Mouse (Mus musculus) stomach, embryonic 15.5 days (tissue): ENCODE data around the gene Gm28360. TPM values are rescaled to one million over a fixed set of nuclear protein-coding genes. Genes with fewer than 3 reads are reported as not detected.
"Not testable (repeated sequence)": the region's sequence is repeated elsewhere in the genome, so short reads cannot be mapped to it uniquely, and the experiment has no call there.

Experiments
- ATAC-seq: fragments of 200-750 bp; cut with Nextera tagmentation; 2 replicates; pipeline ENCODE4 v1.8.0; 2017; ENCODE audit warnings: low read depth, moderate number of reproducible peaks, moderate TSS enrichment; ENCODE audit not compliant: insufficient read depth, low FRiP score
- H3K27ac ChIP-seq: fragments of 300-500 bp; sonication (generic); 2 replicates; pipeline ENCODE4 v1.5.1; 2015; ENCODE audit warnings: mild to moderate bottlenecking, inconsistent platforms
- H3K27me3 ChIP-seq: fragments of 300-500 bp; sonication (generic); replicated peaks from 2 replicates; pipeline ENCODE4 v1.6.1; 2015; ENCODE audit warnings: inconsistent platforms
- H3K36me3 ChIP-seq: fragments of 300-500 bp; sonication (generic); 2 replicates; pipeline ENCODE4 v1.6.1; 2015; ENCODE audit warnings: inconsistent platforms
- H3K4me1 ChIP-seq: fragments of 300-500 bp; sonication (generic); 2 replicates; pipeline ENCODE4 v1.6.1; 2015; ENCODE audit warnings: inconsistent platforms
- H3K4me2 ChIP-seq: fragments of 300-500 bp; sonication (generic); 2 replicates; pipeline ENCODE4 v1.6.1; 2015; ENCODE audit warnings: mild to moderate bottlenecking, inconsistent platforms
- H3K4me3 ChIP-seq: fragments of 300-500 bp; sonication (generic); replicated peaks from 2 replicates; pipeline ENCODE4 v1.5.1; 2015; ENCODE audit warnings: inconsistent platforms
- H3K9ac ChIP-seq: fragments of 300-500 bp; sonication (generic); 2 replicates; pipeline ENCODE4 v1.6.1; 2015; ENCODE audit warnings: inconsistent platforms
- H3K9me3 ChIP-seq: fragments of 300-500 bp; sonication (generic); 2 replicates; pipeline ENCODE4 v1.6.1; 2016; ENCODE audit warnings: inconsistent platforms
- WGBS: fragments of 180-500 bp; shearing (Covaris S2); methylation state at CpG from one replicate; pipeline ENCODE4 v1.1.7; 2015; 5-methylcytosine and 5-hydroxymethylcytosine counted together
- polyA plus RNA-seq: library from polyadenylated mRNA; unstranded; fragments of >200 nt; fragmentation: Nextera tagmentation; extraction: Ambion mirVana; gene quantifications from 2 replicates; pipeline ENCODE4 v1.2.1, GENCODE M21; 2015

Gene Gm28360
- not detected in 2 replicates for polyA plus RNA-seq

DNA sequence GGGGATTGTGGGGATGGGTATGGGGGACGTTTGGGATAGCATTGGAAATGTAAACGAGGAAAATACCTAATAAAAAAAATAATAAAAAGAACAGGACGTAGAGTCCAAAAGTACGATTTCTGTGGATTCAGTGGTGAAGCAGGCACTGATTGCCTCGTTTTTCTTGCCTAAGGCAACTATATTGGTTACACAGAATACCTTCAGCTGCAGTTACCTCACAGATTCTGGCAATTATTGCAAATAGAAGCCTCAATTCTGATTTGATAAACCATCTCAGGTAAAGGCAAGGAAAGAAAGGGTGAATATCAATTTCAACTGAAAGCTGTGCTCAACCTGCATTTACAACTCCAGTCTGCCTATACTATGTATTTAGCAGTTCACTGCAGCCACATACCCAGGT, at the start of gene Gm28360:
Gm28360 (plus strand) TSS at position 301 of the 400 bp plus-strand sequence.
- not testable (repeated sequence) for H3K27ac ChIP-seq, H3K9me3 ChIP-seq, H3K9ac ChIP-seq, ATAC-seq, H3K36me3 ChIP-seq, H3K27me3 ChIP-seq, H3K4me3 ChIP-seq, H3K4me2 ChIP-seq, H3K4me1 ChIP-seq
- WGBS: 70% methylated on average over 5 of the region's 5 CpGs

DNA sequence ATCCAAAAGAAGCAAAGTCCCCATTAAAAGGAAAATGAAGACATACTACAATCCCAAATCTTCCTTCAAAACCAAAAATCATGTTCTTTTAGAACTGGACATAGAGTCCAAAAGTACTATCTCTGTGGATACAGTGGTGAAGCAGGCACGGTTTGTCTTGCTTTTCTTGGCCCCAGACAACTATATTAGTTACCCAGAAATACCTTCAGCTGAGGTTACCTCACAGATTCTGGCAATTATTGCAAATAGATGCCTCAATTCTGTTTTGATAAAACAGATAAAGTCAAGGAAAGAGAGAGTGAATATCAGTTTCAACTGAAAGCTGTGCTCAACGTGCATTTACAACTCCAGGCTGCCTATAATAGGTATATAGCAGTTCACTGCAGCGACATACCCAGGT, 49.0 kb upstream of the Gm28360 start, which contains the start of gene B020011L13Rik:
B020011L13Rik (plus strand) TSS at position 301 of the 400 bp plus-strand sequence.
- not testable (repeated sequence) for ATAC-seq, H3K4me1 ChIP-seq

GRCm38 (mm10) chr1:117816271-117816670, 13.6 kb upstream of the Gm28360 start:
- not testable (repeated sequence) for H3K9ac ChIP-seq, H3K27me3 ChIP-seq, H3K4me1 ChIP-seq, H3K27ac ChIP-seq, ATAC-seq, H3K9me3 ChIP-seq, H3K4me2 ChIP-seq, H3K36me3 ChIP-seq, H3K4me3 ChIP-seq

More for the DNA sequence above, 49.0 kb upstream of the Gm28360 start, which contains the start of gene B020011L13Rik:
- H3K4me2 ChIP-seq, H3K27me3 ChIP-seq, H3K27ac ChIP-seq, H3K9ac ChIP-seq, H3K4me3 ChIP-seq, H3K9me3 ChIP-seq, H3K36me3 ChIP-seq: not testable (repeated sequence)
- WGBS: 59% methylated on average over 3 of the region's 3 CpGs

DNA sequence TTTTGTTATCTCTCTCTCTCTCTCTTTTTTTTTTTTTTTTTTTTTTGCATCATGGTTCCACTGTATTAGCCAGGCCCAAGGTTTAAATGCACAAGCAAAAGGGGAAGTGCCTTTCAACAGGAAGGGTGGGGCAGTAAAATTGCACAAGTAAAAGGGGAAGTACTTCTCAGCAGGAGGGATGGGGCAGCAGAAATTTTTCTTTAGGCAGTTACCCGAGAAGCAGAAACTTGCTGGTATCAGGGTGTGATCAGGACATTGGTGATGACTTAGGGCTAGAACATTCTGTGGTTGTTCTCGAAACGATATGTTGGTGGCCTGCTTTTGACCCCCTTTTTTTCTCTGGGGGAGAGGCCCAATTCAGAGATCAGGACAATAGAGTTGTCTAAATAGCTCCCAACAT, 21.8 kb downstream of the Gm28360 start:
- not testable (repeated sequence) for H3K36me3 ChIP-seq, H3K27ac ChIP-seq, ATAC-seq, H3K4me1 ChIP-seq, H3K9me3 ChIP-seq, H3K4me2 ChIP-seq, H3K4me3 ChIP-seq, H3K27me3 ChIP-seq, H3K9ac ChIP-seq
- WGBS: 87% methylated on average over 3 of the region's 3 CpGs

Other genes starting within 250 kb of the Gm28360 start
- not detected in 2 replicates for gene Gm28363, start 132.9 kb upstream of the Gm28360 start, polyA plus RNA-seq
- not detected in 2 replicates for gene B020011L13Rik, start 48.9 kb upstream of the Gm28360 start, polyA plus RNA-seq
- gene Gm28168, start 97.9 kb downstream of the Gm28360 start, polyA plus RNA-seq: not detected in 2 replicates
- gene Gm7145, start 135.9 kb downstream of the Gm28360 start, polyA plus RNA-seq: not detected in 2 replicates